Mouse (Mus musculus): ENCODE results near the gene Tango6. TPM values are rescaled to one million over a fixed set of nuclear protein-coding genes. Genes with fewer than 3 reads are reported as not detected.

Gene Tango6
- polyA plus RNA-seq, 1 experiment = 7.3 TPM

- TF ChIP-seq MYOG (IDR thresholded peaks at IDR 0.05; ENCODE audit: control insufficient read depth, extremely low read depth, insufficient read length) = no peak
- TF ChIP-seq CTCF (IDR thresholded peaks at IDR 0.05; ENCODE audit: control insufficient read depth, insufficient read depth, insufficient read length) = no peak
- no peak for TF ChIP-seq USF1 (IDR thresholded peaks at IDR 0.05; ENCODE audit: low read depth)
- TF ChIP-seq FOSL1 (IDR thresholded peaks at IDR 0.05; ENCODE audit: insufficient read depth, low read length, poor library complexity, severe bottlenecking) = no peak
- no peak for TF ChIP-seq MAX (IDR thresholded peaks at IDR 0.05)
- no peak for TF ChIP-seq CEBPB (IDR thresholded peaks at IDR 0.05; ENCODE audit: low read depth)
- no peak overlapping the region for H3ac ChIP-seq (ENCODE audit: control insufficient read depth, insufficient read length, low read depth)
- H3K79me3 ChIP-seq (ENCODE audit: low read depth) = no peaks in the 10 kb centered on the region
- no peaks in the 10 kb centered on the region for H3K27me3 ChIP-seq (ENCODE audit: control insufficient read depth, insufficient read depth, insufficient read length)
- no peaks in the 10 kb centered on the region for H3K36me3 ChIP-seq (ENCODE audit: control insufficient read depth, insufficient read depth)
- H3K79me2 ChIP-seq (ENCODE audit: control insufficient read depth, insufficient read depth) = no peaks in the 10 kb centered on the region
- H3K4me3 ChIP-seq (ENCODE audit: insufficient read depth, poor library complexity, severe bottlenecking) = no peak overlapping the region
Measured at GRCm38 (mm10) chr8:106674318-106674717, 8.6 kb upstream of the Tango6 start.

GRCm38 (mm10) chr8:106674894-106675293, 8.0 kb upstream of the Tango6 start:
- Histone ChIP-seq H3K27me3 (ENCODE audit: control insufficient read depth, insufficient read depth, insufficient read length) (no peaks in the 10 kb centered on the region), H3K79me2 (ENCODE audit: control insufficient read depth, insufficient read depth) (no peaks in the 10 kb centered on the region), H3K36me3 (ENCODE audit: control insufficient read depth, insufficient read depth) (no peaks in the 10 kb centered on the region), H3K79me3 (ENCODE audit: low read depth) (no peaks in the 10 kb centered on the region), H3ac (ENCODE audit: control insufficient read depth, insufficient read length, low read depth) (no peak overlapping the region), H3K4me3 (ENCODE audit: insufficient read depth, poor library complexity, severe bottlenecking) (no peak overlapping the region)
- no peak for TF ChIP-seq MYOG (IDR thresholded peaks at IDR 0.05; ENCODE audit: control insufficient read depth, extremely low read depth, insufficient read length)
- no peak for TF ChIP-seq FOSL1 (IDR thresholded peaks at IDR 0.05; ENCODE audit: insufficient read depth, low read length, poor library complexity, severe bottlenecking)
- TF ChIP-seq MAX (IDR thresholded peaks at IDR 0.05) = no peak
- TF ChIP-seq CEBPB (IDR thresholded peaks at IDR 0.05; ENCODE audit: low read depth) = no peak
- TF ChIP-seq MYOD1 (IDR thresholded peaks at IDR 0.05; ENCODE audit: control insufficient read depth, insufficient read length, low read depth) = no peak
- TF ChIP-seq CTCF (IDR thresholded peaks at IDR 0.05; ENCODE audit: control insufficient read depth, insufficient read depth, insufficient read length) = no peak
- no peak for TF ChIP-seq USF1 (IDR thresholded peaks at IDR 0.05; ENCODE audit: low read depth)

GRCm38 (mm10) chr8:106684387-106684786, 1.5 kb downstream of the Tango6 start:
- Histone ChIP-seq H3K4me3 (ENCODE audit: insufficient read depth, poor library complexity, severe bottlenecking) (no peak overlapping the region), H3K79me3 (ENCODE audit: low read depth) (no peaks in the 10 kb centered on the region), H3ac (ENCODE audit: control insufficient read depth, insufficient read length, low read depth) (no peak overlapping the region), H3K27me3 (ENCODE audit: control insufficient read depth, insufficient read depth, insufficient read length) (no peaks in the 10 kb centered on the region), H3K36me3 (ENCODE audit: control insufficient read depth, insufficient read depth) (no peaks in the 10 kb centered on the region), H3K79me2 (ENCODE audit: control insufficient read depth, insufficient read depth) (peaks cover 13% of the 10 kb centered on the region)
- no peak for TF ChIP-seq FOSL1 (IDR thresholded peaks at IDR 0.05; ENCODE audit: insufficient read depth, low read length, poor library complexity, severe bottlenecking)
- no peak for TF ChIP-seq USF1 (IDR thresholded peaks at IDR 0.05; ENCODE audit: low read depth)
- TF ChIP-seq CEBPB (IDR thresholded peaks at IDR 0.05; ENCODE audit: low read depth) = no peak
- TF ChIP-seq MAX (IDR thresholded peaks at IDR 0.05) = no peak
- no peak for TF ChIP-seq MYOD1 (IDR thresholded peaks at IDR 0.05; ENCODE audit: control insufficient read depth, insufficient read length, low read depth)
- TF ChIP-seq MYOG (IDR thresholded peaks at IDR 0.05; ENCODE audit: control insufficient read depth, extremely low read depth, insufficient read length) = no peak
- TF ChIP-seq CTCF (IDR thresholded peaks at IDR 0.05; ENCODE audit: control insufficient read depth, insufficient read depth, insufficient read length) = no peak

- Histone ChIP-seq H3K79me3 (ENCODE audit: low read depth) (no peaks in the 10 kb centered on the region), H3ac (ENCODE audit: control insufficient read depth, insufficient read length, low read depth) (no peak overlapping the region), H3K79me2 (ENCODE audit: control insufficient read depth, insufficient read depth) (peaks cover 13% of the 10 kb centered on the region), H3K36me3 (ENCODE audit: control insufficient read depth, insufficient read depth) (peaks cover 3% of the 10 kb centered on the region), H3K4me3 (ENCODE audit: insufficient read depth, poor library complexity, severe bottlenecking) (no peak overlapping the region), H3K27me3 (ENCODE audit: control insufficient read depth, insufficient read depth, insufficient read length) (no peaks in the 10 kb centered on the region)
- TF ChIP-seq CEBPB (IDR thresholded peaks at IDR 0.05; ENCODE audit: low read depth) (no peak), CTCF (IDR thresholded peaks at IDR 0.05; ENCODE audit: control insufficient read depth, insufficient read depth, insufficient read length) (no peak), USF1 (IDR thresholded peaks at IDR 0.05; ENCODE audit: low read depth) (no peak), FOSL1 (IDR thresholded peaks at IDR 0.05; ENCODE audit: insufficient read depth, low read length, poor library complexity, severe bottlenecking) (no peak), MAX (IDR thresholded peaks at IDR 0.05) (no peak), MYOD1 (IDR thresholded peaks at IDR 0.05; ENCODE audit: control insufficient read depth, insufficient read length, low read depth) (no peak)
Measured at GRCm38 (mm10) chr8:106687479-106687878, 4.6 kb downstream of the Tango6 start.

GRCm38 (mm10) chr8:106697748-106698248, 14.9 kb downstream of the Tango6 start:
- Histone ChIP-seq H3K4me3 (ENCODE audit: insufficient read depth, poor library complexity, severe bottlenecking) (no peak overlapping the region), H3K79me2 (ENCODE audit: control insufficient read depth, insufficient read depth) (no peaks in the 10 kb centered on the region), H3K27me3 (ENCODE audit: control insufficient read depth, insufficient read depth, insufficient read length) (no peaks in the 10 kb centered on the region), H3K79me3 (ENCODE audit: low read depth) (no peaks in the 10 kb centered on the region), H3K36me3 (ENCODE audit: control insufficient read depth, insufficient read depth) (peaks cover 34% of the 10 kb centered on the region), H3ac (ENCODE audit: control insufficient read depth, insufficient read length, low read depth) (no peak overlapping the region)
- TF ChIP-seq CEBPB (IDR thresholded peaks at IDR 0.05; ENCODE audit: low read depth) (no peak), MYOG (IDR thresholded peaks at IDR 0.05; ENCODE audit: control insufficient read depth, extremely low read depth, insufficient read length) (no peak), USF1 (IDR thresholded peaks at IDR 0.05; ENCODE audit: low read depth) (no peak), CTCF (IDR thresholded peaks at IDR 0.05; ENCODE audit: control insufficient read depth, insufficient read depth, insufficient read length) (no peak), MAX (IDR thresholded peaks at IDR 0.05) (no peak), FOSL1 (IDR thresholded peaks at IDR 0.05; ENCODE audit: insufficient read depth, low read length, poor library complexity, severe bottlenecking) (no peak), MYOD1 (IDR thresholded peaks at IDR 0.05; ENCODE audit: control insufficient read depth, insufficient read length, low read depth) (no peak)

GRCm38 (mm10) chr8:106699588-106699987, 16.7 kb downstream of the Tango6 start:
- H3K36me3 ChIP-seq (ENCODE audit: control insufficient read depth, insufficient read depth) = peaks cover 38% of the 10 kb centered on the region
- H3ac ChIP-seq (ENCODE audit: control insufficient read depth, insufficient read length, low read depth) = no peak overlapping the region
- no peaks in the 10 kb centered on the region for H3K27me3 ChIP-seq (ENCODE audit: control insufficient read depth, insufficient read depth, insufficient read length)
- H3K79me3 ChIP-seq (ENCODE audit: low read depth) = no peaks in the 10 kb centered on the region
- no peaks in the 10 kb centered on the region for H3K79me2 ChIP-seq (ENCODE audit: control insufficient read depth, insufficient read depth)
- H3K4me3 ChIP-seq (ENCODE audit: insufficient read depth, poor library complexity, severe bottlenecking) = no peak overlapping the region
- TF ChIP-seq CEBPB (IDR thresholded peaks at IDR 0.05; ENCODE audit: low read depth) = no peak
- no peak for TF ChIP-seq USF1 (IDR thresholded peaks at IDR 0.05; ENCODE audit: low read depth)
- no peak for TF ChIP-seq FOSL1 (IDR thresholded peaks at IDR 0.05; ENCODE audit: insufficient read depth, low read length, poor library complexity, severe bottlenecking)
- TF ChIP-seq MYOD1 (IDR thresholded peaks at IDR 0.05; ENCODE audit: control insufficient read depth, insufficient read length, low read depth) = no peak
- no peak for TF ChIP-seq MAX (IDR thresholded peaks at IDR 0.05)
- TF ChIP-seq CTCF (IDR thresholded peaks at IDR 0.05; ENCODE audit: control insufficient read depth, insufficient read depth, insufficient read length) = no peak
- no peak for TF ChIP-seq MYOG (IDR thresholded peaks at IDR 0.05; ENCODE audit: control insufficient read depth, extremely low read depth, insufficient read length)

All from C2C12 (cell line).